Mouse (Mus musculus): ENCODE measurements at regions not wholly inside any gene's neighbourhood (a gene's known extent, or its start where the extent isn't known, plus 50 kb on each side); places are given as distances from the start of the nearest gene placed in this dataset.

DNA sequence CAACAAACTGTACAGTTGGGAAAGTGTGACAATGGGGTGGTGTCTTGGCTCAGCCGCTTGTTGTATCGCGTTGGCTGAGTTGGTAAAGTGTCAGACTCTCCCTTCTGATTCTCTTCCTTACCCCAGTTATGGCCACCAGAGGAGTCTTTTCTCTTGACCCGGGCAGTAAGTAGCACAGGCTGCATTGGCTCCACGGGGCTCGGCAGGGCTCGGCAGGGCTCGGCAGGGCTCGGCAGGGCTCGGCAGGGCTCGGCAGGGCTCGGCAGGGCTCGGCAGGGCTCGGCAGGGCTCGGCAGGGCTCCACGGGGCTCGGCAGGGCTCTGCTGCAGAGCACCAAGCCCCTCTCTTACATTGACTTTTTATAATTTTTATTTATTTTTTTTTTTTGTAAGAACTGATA is 91.6 kb upstream of the Topaz1 start:
- H3K4me3 ChIP-seq (replicated peaks; ENCODE audit: low read length), result no peak overlapping the region
- H3K27me3 ChIP-seq (ENCODE audit: control insufficient read depth, insufficient read depth, low read length), result no peaks in the 10 kb centered on the region
- no peaks in the 10 kb centered on the region for H3K9me3 ChIP-seq (ENCODE audit: control insufficient read depth, low read length)
- no peak overlapping the region for H3K4me2 ChIP-seq (replicated peaks)
- H3K9ac ChIP-seq, result no peak overlapping the region
- no peak for DNase-seq (ENCODE audit: low spot score)
- no peaks in the 10 kb centered on the region for H3K4me1 ChIP-seq (replicated peaks; ENCODE audit: control insufficient read depth, insufficient read depth, low read length)
- 41% methylated on average over 17 of the region's 17 CpGs for WGBS
- no peak for ATAC-seq (ENCODE audit: low FRiP score)
- H3K27ac ChIP-seq, result no peak overlapping the region
- H3K36me3 ChIP-seq (replicated peaks; ENCODE audit: control insufficient read depth, insufficient read depth), result no peaks in the 10 kb centered on the region; the same call in 1 of the 2 replicates

DNA sequence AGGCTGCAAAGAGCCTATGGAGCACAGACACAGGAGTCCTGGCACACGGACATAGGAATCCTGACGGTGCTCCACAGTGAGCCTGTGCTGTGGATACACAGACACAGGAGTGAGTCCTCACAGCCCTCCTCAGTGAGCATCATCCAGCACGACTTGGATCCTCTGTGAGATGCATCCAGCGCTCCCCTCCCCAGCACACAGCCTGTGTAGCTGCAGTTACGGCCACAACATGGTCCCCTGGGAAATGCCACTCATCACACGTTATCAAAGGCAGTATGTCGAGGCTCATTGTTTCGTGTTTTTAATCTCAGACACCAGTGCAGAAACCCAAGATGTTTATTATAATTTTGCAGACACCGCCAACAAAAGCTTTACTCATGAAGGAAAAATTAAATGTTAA is 87.1 kb upstream of the Topaz1 start:
- no peak overlapping the region for H3K9ac ChIP-seq
- WGBS, result 47% methylated on average over 9 of the region's 9 CpGs
- no peaks in the 10 kb centered on the region; the same call in 1 of the 2 replicates for H3K36me3 ChIP-seq (replicated peaks; ENCODE audit: control insufficient read depth, insufficient read depth)
- no peaks in the 10 kb centered on the region for H3K27me3 ChIP-seq (ENCODE audit: control insufficient read depth, insufficient read depth, low read length)
- H3K4me3 ChIP-seq (replicated peaks; ENCODE audit: low read length), result no peak overlapping the region
- H3K9me3 ChIP-seq (ENCODE audit: control insufficient read depth, low read length), result no peaks in the 10 kb centered on the region
- DNase-seq (ENCODE audit: low spot score) (peak; percentile 36), ATAC-seq (ENCODE audit: low FRiP score) (no peak; the same call in 1 of the 2 replicates)
- H3K4me1 ChIP-seq (replicated peaks; ENCODE audit: control insufficient read depth, insufficient read depth, low read length), result no peaks in the 10 kb centered on the region
- H3K4me2 ChIP-seq (replicated peaks), result no peak overlapping the region
- no peak overlapping the region for H3K27ac ChIP-seq

- H3K4me1 ChIP-seq (replicated peaks; ENCODE audit: control insufficient read depth, insufficient read depth, low read length), result peaks cover 6% of the 10 kb centered on the region; the same call in 1 of the 2 replicates
- 13% methylated on average over 3 of the region's 5 CpGs for WGBS
- H3K9me3 ChIP-seq (ENCODE audit: control insufficient read depth, low read length), result no peaks in the 10 kb centered on the region
- H3K4me2 ChIP-seq (replicated peaks), result no peak overlapping the region
- no peaks in the 10 kb centered on the region for H3K27me3 ChIP-seq (ENCODE audit: control insufficient read depth, insufficient read depth, low read length)
- no peak for ATAC-seq (ENCODE audit: low FRiP score)
- H3K4me3 ChIP-seq (replicated peaks; ENCODE audit: low read length), result no peak overlapping the region
- H3K36me3 ChIP-seq (replicated peaks; ENCODE audit: control insufficient read depth, insufficient read depth), result 0 out of 2 replicates have a peak, but pooled peaks cover 4% of the 10 kb centered on the region
- H3K9ac ChIP-seq, result no peak overlapping the region
- peak overlapping the region; percentile 68; the same call in 1 of the 2 replicates for H3K27ac ChIP-seq
- no peak for DNase-seq (ENCODE audit: low spot score)
Observed at GRCm38 (mm10) chr9:122666978-122667645, 80.0 kb upstream of the Topaz1 start.

DNA sequence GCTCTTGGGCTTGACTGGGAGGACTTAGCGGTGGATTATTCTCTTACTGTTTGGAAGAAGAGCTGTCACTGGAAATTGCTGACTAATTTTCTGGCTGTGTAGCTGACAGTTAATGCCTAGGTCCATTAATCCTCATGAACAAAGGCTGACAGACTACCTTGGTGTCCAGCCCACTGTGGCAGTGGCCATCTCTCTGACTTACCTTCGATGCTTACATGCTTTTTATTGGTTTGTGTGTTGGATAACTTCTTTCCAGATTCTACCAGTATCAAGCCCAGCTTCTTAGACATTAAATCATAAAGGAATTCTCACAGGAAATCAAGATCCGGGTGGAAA is 79.5 kb upstream of the Topaz1 start:
- ATAC-seq (ENCODE audit: low FRiP score) (no peak), DNase-seq (ENCODE audit: low spot score) (no peak)
- Histone ChIP-seq H3K4me1 (replicated peaks; ENCODE audit: control insufficient read depth, insufficient read depth, low read length) (peaks cover 6% of the 10 kb centered on the region; the same call in 1 of the 2 replicates), H3K9me3 (ENCODE audit: control insufficient read depth, low read length) (no peaks in the 10 kb centered on the region), H3K27me3 (ENCODE audit: control insufficient read depth, insufficient read depth, low read length) (no peaks in the 10 kb centered on the region), H3K9ac (no peak overlapping the region), H3K36me3 (replicated peaks; ENCODE audit: control insufficient read depth, insufficient read depth) (0 out of 2 replicates have a peak, but pooled peaks cover 4% of the 10 kb centered on the region), H3K27ac (no peak overlapping the region), H3K4me3 (replicated peaks; ENCODE audit: low read length) (no peak overlapping the region), H3K4me2 (replicated peaks) (no peak overlapping the region)
- 38% methylated on average over 3 of the region's 3 CpGs for WGBS

DNA sequence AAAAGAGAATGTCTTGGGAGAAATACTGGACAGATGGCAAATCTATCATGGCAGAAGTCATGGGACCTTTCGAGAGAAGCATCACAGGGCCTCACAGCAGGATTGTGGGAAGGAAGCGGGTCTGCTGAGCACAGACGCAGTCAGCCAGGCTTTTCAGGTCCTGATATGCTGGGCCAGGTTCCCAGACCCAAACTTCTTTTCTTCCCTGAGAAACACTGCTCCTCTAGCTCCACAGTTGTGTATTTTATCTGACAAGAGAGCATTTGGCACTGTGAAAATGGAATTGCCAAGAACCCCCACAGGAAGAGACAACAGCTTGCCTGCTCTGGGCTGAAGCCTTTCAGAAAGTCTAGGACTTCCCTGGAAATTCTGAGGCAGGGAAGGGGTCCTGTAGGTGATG is 73.4 kb upstream of the Topaz1 start:
- Histone ChIP-seq H3K9me3 (ENCODE audit: control insufficient read depth, low read length) (no peaks in the 10 kb centered on the region), H3K4me2 (replicated peaks) (no peak overlapping the region), H3K27me3 (ENCODE audit: control insufficient read depth, insufficient read depth, low read length) (no peaks in the 10 kb centered on the region), H3K4me3 (replicated peaks; ENCODE audit: low read length) (no peak overlapping the region), H3K36me3 (replicated peaks; ENCODE audit: control insufficient read depth, insufficient read depth) (0 out of 2 replicates have a peak, but pooled peaks cover 15% of the 10 kb centered on the region), H3K9ac (no peak overlapping the region), H3K4me1 (replicated peaks; ENCODE audit: control insufficient read depth, insufficient read depth, low read length) (peaks cover 12% of the 10 kb centered on the region; the same call in 1 of the 2 replicates), H3K27ac (no peak overlapping the region)
- no peak for DNase-seq (ENCODE audit: low spot score)
- ATAC-seq (ENCODE audit: low FRiP score), result no peak
- 72% methylated on average over 3 of the region's 3 CpGs for WGBS

- WGBS, result 55% methylated on average over 14 of the region's 14 CpGs
- no peak for ATAC-seq (ENCODE audit: low FRiP score)
Observed at GRCm38 (mm10) chr9:122678001-122678696, 69.0 kb upstream of the Topaz1 start.

DNA sequence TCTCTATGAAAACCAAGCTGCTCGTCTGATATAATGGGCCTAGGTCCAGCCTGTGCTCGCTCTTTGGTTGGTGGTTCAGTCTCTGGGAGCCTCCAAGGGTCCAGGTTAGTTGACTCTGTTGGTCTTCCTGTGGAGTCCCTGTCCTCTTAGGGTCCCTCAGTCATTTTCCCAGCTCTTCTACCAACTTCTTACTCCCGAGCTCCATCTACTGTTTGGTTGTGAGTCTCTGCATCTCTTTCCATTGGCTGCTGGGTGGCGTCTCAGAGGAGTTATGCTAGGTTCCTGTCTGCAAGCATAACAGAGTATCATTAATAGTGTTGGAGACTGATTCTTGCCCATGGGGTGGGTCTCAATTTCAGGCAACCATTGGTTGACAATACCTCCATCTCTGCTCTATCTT is 60.0 kb upstream of the Topaz1 start:
- no peak overlapping the region for H3K9ac ChIP-seq
- H3K9me3 ChIP-seq (ENCODE audit: control insufficient read depth, low read length), result no peaks in the 10 kb centered on the region
- no peaks in the 10 kb centered on the region; the same call in 1 of the 2 replicates for H3K36me3 ChIP-seq (replicated peaks; ENCODE audit: control insufficient read depth, insufficient read depth)
- H3K27me3 ChIP-seq (ENCODE audit: control insufficient read depth, insufficient read depth, low read length), result no peaks in the 10 kb centered on the region
- 26% methylated on average over 4 of the region's 4 CpGs for WGBS
- no peak overlapping the region for H3K27ac ChIP-seq
- ATAC-seq (ENCODE audit: low FRiP score) (no peak), DNase-seq (ENCODE audit: low spot score) (peak; percentile 72)
- no peak overlapping the region for H3K4me3 ChIP-seq (replicated peaks; ENCODE audit: low read length)
- no peak overlapping the region for H3K4me2 ChIP-seq (replicated peaks)
- H3K4me1 ChIP-seq (replicated peaks; ENCODE audit: control insufficient read depth, insufficient read depth, low read length), result no peaks in the 10 kb centered on the region

More at GRCm38 (mm10) chr9:122678001-122678696, 69.0 kb upstream of the Topaz1 start:
- H3K9ac ChIP-seq, result no peak overlapping the region
- 0 out of 2 replicates have a peak, but pooled peaks cover 19% of the 10 kb centered on the region for H3K36me3 ChIP-seq (replicated peaks; ENCODE audit: control insufficient read depth, insufficient read depth)
- no peak overlapping the region for H3K4me2 ChIP-seq (replicated peaks)
- no peak overlapping the region for H3K27ac ChIP-seq
- H3K4me1 ChIP-seq (replicated peaks; ENCODE audit: control insufficient read depth, insufficient read depth, low read length), result peaks cover 12% of the 10 kb centered on the region; the same call in 1 of the 2 replicates
- DNase-seq (ENCODE audit: low spot score), result no peak
- no peak overlapping the region for H3K4me3 ChIP-seq (replicated peaks; ENCODE audit: low read length)
- no peaks in the 10 kb centered on the region for H3K27me3 ChIP-seq (ENCODE audit: control insufficient read depth, insufficient read depth, low read length)
- no peaks in the 10 kb centered on the region for H3K9me3 ChIP-seq (ENCODE audit: control insufficient read depth, low read length)

- DNase-seq (ENCODE audit: low spot score) (no peak), ATAC-seq (ENCODE audit: low FRiP score) (no peak)
- H3K27ac ChIP-seq, result no peak overlapping the region
- H3K4me2 ChIP-seq (replicated peaks), result no peak overlapping the region
- H3K9ac ChIP-seq, result no peak overlapping the region
- H3K27me3 ChIP-seq (ENCODE audit: control insufficient read depth, insufficient read depth, low read length), result no peaks in the 10 kb centered on the region
- H3K9me3 ChIP-seq (ENCODE audit: control insufficient read depth, low read length), result no peaks in the 10 kb centered on the region
- no peaks in the 10 kb centered on the region; the same call in 1 of the 2 replicates for H3K36me3 ChIP-seq (replicated peaks; ENCODE audit: control insufficient read depth, insufficient read depth)
- no peak overlapping the region for H3K4me3 ChIP-seq (replicated peaks; ENCODE audit: low read length)
- 75% methylated on average over 6 of the region's 6 CpGs for WGBS
- H3K4me1 ChIP-seq (replicated peaks; ENCODE audit: control insufficient read depth, insufficient read depth, low read length), result no peaks in the 10 kb centered on the region; the same call in 1 of the 2 replicates
Observed at GRCm38 (mm10) chr9:122691879-122692278, 55.3 kb upstream of the Topaz1 start.

DNA sequence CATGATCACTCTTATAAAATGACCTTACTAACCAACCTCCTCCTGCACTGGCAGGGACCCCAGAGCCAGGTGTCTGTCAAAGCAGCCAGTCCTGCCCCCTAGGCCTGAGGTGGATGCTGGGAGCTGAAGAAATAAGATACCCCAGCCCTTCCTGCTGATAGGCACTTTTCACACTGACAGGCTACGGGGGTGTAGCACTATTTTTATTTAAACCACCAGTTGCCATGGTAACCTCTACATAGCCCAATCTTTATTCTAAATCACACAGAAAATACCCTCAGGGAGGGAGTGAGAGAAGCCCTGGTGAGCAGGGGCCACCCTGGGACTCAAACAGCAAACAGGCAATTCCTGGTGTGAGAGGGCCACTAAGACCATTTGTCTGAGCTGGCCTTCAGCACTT is 51.4 kb upstream of the Topaz1 start:
- Histone ChIP-seq H3K9me3 (ENCODE audit: control insufficient read depth, low read length) (no peaks in the 10 kb centered on the region), H3K4me2 (replicated peaks) (no peak overlapping the region), H3K4me3 (replicated peaks; ENCODE audit: low read length) (no peak overlapping the region), H3K4me1 (replicated peaks; ENCODE audit: control insufficient read depth, insufficient read depth, low read length) (no peaks in the 10 kb centered on the region; the same call in 1 of the 2 replicates), H3K27me3 (ENCODE audit: control insufficient read depth, insufficient read depth, low read length) (no peaks in the 10 kb centered on the region), H3K27ac (no peak overlapping the region), H3K9ac (no peak overlapping the region), H3K36me3 (replicated peaks; ENCODE audit: control insufficient read depth, insufficient read depth) (no peaks in the 10 kb centered on the region)
- 12% methylated on average over 1 of the region's 1 CpGs for whole genome bisulfite sequencing
- no peak for DNase-seq (ENCODE audit: low spot score)
- ATAC-seq (ENCODE audit: low FRiP score), result no peak

Measured in hindbrain, embryonic 14.5 days (tissue).